Mouse (Mus musculus) intestine, postnatal 0 days (tissue): ENCODE results near the gene Sertad2. TPM values are rescaled to one million over a fixed set of nuclear protein-coding genes. Genes with fewer than 3 reads are reported as not detected.

Experiments used
- ATAC-seq: fragments of 200-750 bp; cut with Nextera tagmentation; 2 replicates; pipeline ENCODE4 v1.8.0; 2017; ENCODE audit warnings: mild to moderate bottlenecking, moderate TSS enrichment, moderate library complexity
- H3K27ac ChIP-seq: fragments of 300-500 bp; sonication (generic); 2 replicates; pipeline ENCODE4 v1.5.1; 2014; ENCODE audit warnings: mild to moderate bottlenecking, low read depth, low read length, moderate library complexity
- H3K27me3 ChIP-seq: fragments of 300-500 bp; sonication (generic); replicated peaks from 2 replicates; pipeline ENCODE4 v1.6.1; 2014; ENCODE audit warnings: low read length, mixed read lengths; ENCODE audit not compliant: control insufficient read depth, insufficient read depth
- H3K36me3 ChIP-seq: fragments of 300-500 bp; sonication (generic); 2 replicates; pipeline ENCODE4 v1.6.1; 2014; ENCODE audit warnings: mild to moderate bottlenecking, moderate library complexity; ENCODE audit not compliant: control insufficient read depth, insufficient read depth
- H3K4me1 ChIP-seq: fragments of 300-500 bp; sonication (generic); replicated peaks from 2 replicates; pipeline ENCODE4 v1.6.1; 2014; ENCODE audit warnings: antibody characterized with exemption, low read length, mixed read lengths; ENCODE audit not compliant: control insufficient read depth, insufficient read depth
- H3K4me2 ChIP-seq: fragments of 300-500 bp; sonication (generic); replicated peaks from 2 replicates; pipeline ENCODE4 v1.6.1; 2014; ENCODE audit warnings: low read depth, mild to moderate bottlenecking, moderate library complexity
- H3K4me3 ChIP-seq: fragments of 300-500 bp; sonication (generic); 2 replicates; pipeline ENCODE4 v1.5.1; 2014; ENCODE audit warnings: low read depth, low read length
- H3K9ac ChIP-seq: fragments of 300-500 bp; sonication (generic); 2 replicates; pipeline ENCODE4 v1.6.1; 2014; ENCODE audit warnings: mild to moderate bottlenecking, low read depth, low read length
- H3K9me3 ChIP-seq: fragments of 300-500 bp; sonication (generic); 2 replicates; pipeline ENCODE4 v1.6.1; 2016; ENCODE audit warnings: mixed run types; ENCODE audit not compliant: control insufficient read depth
- CTCF ChIP-seq: sonication (generic); IDR thresholded peaks from 2 replicates; pipeline ENCODE4 v1.5.1; 2016; ENCODE audit warnings: low read depth, mild to moderate bottlenecking, control low read depth, antibody characterized with exemption, moderate library complexity
- WGBS: fragments of 180-500 bp; shearing (Covaris S2); extraction: QIAGEN DNeasy Blood & Tissue Kit; methylation state at CpG from one replicate; pipeline ENCODE4 v1.1.7; 2014; 5-methylcytosine and 5-hydroxymethylcytosine counted together
- polyA plus RNA-seq: library from polyadenylated mRNA; unstranded; fragments of >200 nt; fragmentation: Nextera tagmentation; extraction: Ambion mirVana; gene quantifications from 2 replicates; pipeline ENCODE4 v1.2.1, GENCODE M21; 2015

Sertad2 gene
- polyA plus RNA-seq, 1 experiment from 2014 or later: 38.2 TPM

DNA sequence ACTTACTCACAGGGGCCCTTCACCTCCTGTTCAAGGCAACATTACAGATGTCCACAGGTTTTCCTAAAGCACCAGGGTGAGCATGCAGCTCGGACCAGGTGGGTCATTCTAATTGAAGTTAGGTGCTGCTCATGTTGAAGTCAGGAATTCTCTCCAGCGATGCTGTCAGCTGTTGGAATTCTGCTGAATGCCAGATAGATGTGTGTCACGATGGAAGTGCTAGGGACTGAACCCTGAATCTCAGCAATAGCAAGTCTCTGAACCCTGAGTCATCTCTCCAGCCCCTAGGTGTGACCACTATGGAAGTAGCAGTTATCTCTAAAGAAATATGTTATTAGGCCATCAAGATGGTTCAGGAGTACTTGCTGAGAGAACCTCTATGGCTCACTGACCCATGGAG, 102.5 kb downstream of the Sertad2 start:
- H3K9ac ChIP-seq: no peak overlapping the region
- TF ChIP-seq CTCF: no peak
- no peak overlapping the region for H3K4me2 ChIP-seq
- no peaks in the 10 kb centered on the region for H3K9me3 ChIP-seq
- 76% methylated on average over 3 of the region's 3 CpGs for whole genome bisulfite sequencing
- ATAC-seq: no peak
- no peak overlapping the region for H3K27ac ChIP-seq
- no peaks in the 10 kb centered on the region for H3K27me3 ChIP-seq
- H3K36me3 ChIP-seq: peaks cover 26% of the 10 kb centered on the region; the same call in 1 of the 2 replicates
- peaks cover 6% of the 10 kb centered on the region for H3K4me1 ChIP-seq
- H3K4me3 ChIP-seq: no peak overlapping the region

DNA sequence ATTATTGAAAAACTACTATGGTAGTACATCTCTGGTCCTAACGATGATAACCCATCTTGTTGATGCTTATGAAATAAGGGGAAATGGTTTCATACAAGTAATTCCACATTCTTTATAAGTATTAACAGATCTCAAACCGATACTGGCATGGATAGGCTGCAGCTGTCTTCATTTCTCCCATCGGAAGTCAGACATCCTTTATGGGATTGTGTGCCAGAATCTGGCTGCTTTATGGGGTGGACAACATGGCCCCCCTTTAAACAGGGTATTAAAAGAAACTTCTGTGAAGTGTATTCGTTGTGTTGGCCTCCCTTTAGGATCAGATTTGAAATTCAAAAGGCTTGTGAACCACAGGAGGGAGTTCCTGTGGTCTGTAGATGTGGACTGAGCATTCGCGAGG, 103.1 kb downstream of the Sertad2 start:
- no peak for ATAC-seq
- Histone ChIP-seq H3K27me3 (no peaks in the 10 kb centered on the region), H3K9me3 (no peaks in the 10 kb centered on the region), H3K36me3 (peaks cover 30% of the 10 kb centered on the region; the same call in 1 of the 2 replicates), H3K4me3 (no peak overlapping the region), H3K27ac (no peak overlapping the region), H3K4me2 (no peak overlapping the region), H3K9ac (no peak overlapping the region), H3K4me1 (peaks cover 4% of the 10 kb centered on the region)
- TF ChIP-seq CTCF: no peak
- WGBS: 78% methylated on average over 6 of the region's 6 CpGs

DNA sequence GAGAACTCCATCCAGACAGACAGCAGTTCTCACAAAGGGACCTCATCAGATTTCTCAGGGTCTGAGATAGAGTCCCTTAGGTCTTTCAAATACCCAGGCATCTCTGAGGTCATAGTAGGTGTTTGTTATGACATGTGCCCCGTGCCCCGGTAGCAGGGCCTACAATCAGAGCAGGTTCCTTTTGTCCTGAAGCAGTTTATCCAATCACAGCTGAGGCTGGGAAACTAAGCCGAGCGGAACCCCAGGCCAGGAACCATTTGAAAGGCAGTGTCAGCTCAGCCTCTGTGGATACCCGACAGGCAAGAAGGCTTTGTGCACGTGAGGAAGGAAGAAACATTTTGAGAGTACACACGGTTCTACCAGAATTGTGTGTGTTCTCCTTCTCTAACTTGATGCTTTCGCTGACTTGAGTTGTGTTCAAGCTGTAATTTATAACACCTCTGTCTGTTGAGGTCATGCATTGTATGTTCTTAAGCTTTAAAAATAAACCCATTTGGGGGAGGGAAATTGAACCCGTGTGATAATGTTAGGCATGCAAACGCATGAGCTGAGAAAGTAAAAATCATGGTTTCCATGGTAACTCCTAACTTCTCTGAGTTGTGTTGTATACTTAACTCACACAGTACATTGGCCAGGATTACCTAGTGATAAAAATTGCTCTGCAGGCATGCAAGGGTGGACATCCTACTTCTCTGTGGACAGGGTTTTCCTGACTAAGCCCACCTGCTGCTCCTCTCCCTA, 104.1 kb downstream of the Sertad2 start:
- Histone ChIP-seq H3K4me2 (no peak overlapping the region), H3K27me3 (no peaks in the 10 kb centered on the region), H3K9ac (no peak overlapping the region), H3K36me3 (peaks cover 30% of the 10 kb centered on the region; the same call in 1 of the 2 replicates), H3K4me1 (peaks cover 4% of the 10 kb centered on the region), H3K4me3 (no peak overlapping the region), H3K27ac (no peak overlapping the region), H3K9me3 (no peaks in the 10 kb centered on the region)
- ATAC-seq: no peak
- WGBS: 55% methylated on average over 10 of the region's 10 CpGs
- no peak for TF ChIP-seq CTCF

DNA sequence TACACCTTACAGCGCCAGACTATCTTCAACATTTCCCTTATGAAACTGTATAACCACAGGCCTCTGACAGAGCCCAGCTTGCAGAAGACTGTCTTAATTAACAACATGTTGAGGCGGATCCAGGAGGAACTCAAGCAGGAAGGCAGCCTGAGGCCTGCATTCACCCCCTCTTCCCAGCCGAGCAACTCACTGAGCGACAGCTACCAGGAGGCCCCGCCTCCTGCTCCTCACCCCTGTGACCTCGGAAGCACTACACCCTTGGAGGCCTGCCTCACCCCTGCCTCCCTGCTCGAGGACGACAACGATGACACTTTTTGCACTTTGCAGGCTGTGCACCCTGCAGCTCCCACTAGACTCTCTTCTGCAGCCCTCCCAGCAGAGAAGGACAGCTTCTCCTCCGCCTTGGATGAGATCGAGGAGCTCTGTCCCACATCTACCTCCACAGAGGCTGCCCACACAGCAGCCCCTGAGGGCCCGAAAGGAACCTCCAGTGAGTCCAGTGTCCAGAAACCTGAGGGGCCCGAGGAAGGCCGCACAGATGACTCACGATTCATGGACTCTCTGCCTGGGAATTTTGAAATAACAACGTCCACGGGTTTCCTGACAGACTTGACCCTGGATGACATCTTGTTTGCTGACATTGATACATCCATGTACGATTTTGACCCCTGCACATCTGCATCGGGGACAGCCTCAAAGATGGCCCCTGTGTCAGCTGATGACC, 105.0 kb downstream of the Sertad2 start:
- no peak for TF ChIP-seq CTCF
- ATAC-seq: no peak
- WGBS: 60% methylated on average over 19 of the region's 19 CpGs
- Histone ChIP-seq H3K27me3 (no peaks in the 10 kb centered on the region), H3K36me3 (peaks cover 30% of the 10 kb centered on the region; the same call in 1 of the 2 replicates), H3K27ac (0 out of 2 replicates have a peak overlapping the region, but pooled peaks have one; percentile 21), H3K4me3 (no peak overlapping the region), H3K4me1 (peaks cover 4% of the 10 kb centered on the region), H3K9ac (no peak overlapping the region), H3K9me3 (no peaks in the 10 kb centered on the region), H3K4me2 (no peak overlapping the region)

DNA sequence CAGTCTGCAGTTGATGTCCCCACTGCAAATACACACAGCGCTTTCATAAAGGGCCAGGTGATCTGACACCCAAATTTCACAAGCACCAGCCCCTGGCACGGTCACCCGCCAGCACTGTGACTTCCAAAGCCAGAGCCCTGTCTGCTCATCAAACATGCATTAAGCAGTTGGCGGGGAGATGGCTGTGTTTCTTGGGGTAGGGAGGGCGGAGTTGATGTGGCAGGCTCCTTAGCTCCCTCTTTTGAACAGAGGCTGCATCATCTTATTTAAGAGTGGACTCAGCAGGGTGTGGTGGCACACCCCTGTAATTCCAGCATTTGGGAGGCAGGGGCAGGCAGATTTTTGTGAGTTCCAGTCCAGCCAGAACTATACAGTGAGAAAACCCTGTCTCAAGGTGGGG, 106.4 kb downstream of the Sertad2 start:
- Histone ChIP-seq H3K27me3 (no peaks in the 10 kb centered on the region), H3K4me2 (no peak overlapping the region), H3K36me3 (peaks cover 36% of the 10 kb centered on the region; the same call in 1 of the 2 replicates), H3K27ac (no peak overlapping the region), H3K9ac (no peak overlapping the region), H3K4me1 (peaks cover 4% of the 10 kb centered on the region), H3K4me3 (no peak overlapping the region), H3K9me3 (no peaks in the 10 kb centered on the region)
- 86% methylated on average over 5 of the region's 5 CpGs for WGBS
- no peak for ATAC-seq
- no peak for TF ChIP-seq CTCF

DNA sequence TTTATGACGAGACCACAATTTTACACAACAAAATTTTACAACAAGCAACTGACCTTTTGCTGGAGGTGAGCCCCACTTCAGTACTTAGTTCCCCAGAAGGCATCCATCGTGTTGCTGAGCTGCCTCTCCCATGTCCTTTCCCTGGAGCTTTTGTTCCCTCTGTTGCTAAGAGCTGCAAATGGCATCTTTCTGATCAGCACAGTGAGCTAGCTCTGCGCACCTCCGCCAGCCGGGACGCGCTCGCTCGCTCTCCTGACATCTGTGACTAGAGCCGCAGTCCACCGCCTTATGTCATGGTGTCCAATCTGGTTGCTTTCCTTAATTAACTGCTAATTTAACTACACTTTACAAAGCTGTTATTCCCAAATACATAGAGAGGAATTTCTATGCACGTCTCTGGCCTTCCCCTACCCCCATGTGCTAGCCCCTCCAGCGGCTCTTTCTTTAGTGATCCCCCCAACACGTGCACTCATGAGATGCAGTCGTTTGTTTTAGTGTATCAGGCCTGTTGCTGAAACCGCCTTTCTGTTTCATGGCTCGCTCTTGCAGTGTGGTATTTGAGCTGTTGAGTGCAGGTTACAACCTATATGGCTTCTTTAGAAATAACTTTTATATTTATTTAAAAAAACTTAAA, 107.1 kb downstream of the Sertad2 start:
- no peak overlapping the region for H3K27ac ChIP-seq
- H3K36me3 ChIP-seq: peaks cover 37% of the 10 kb centered on the region; the same call in 1 of the 2 replicates
- no peak overlapping the region for H3K4me3 ChIP-seq
- H3K27me3 ChIP-seq: no peaks in the 10 kb centered on the region
- no peak overlapping the region for H3K4me2 ChIP-seq
- no peak overlapping the region for H3K9ac ChIP-seq
- no peaks in the 10 kb centered on the region; the same call in 1 of the 2 replicates for H3K4me1 ChIP-seq
- 92% methylated on average over 17 of the region's 17 CpGs for WGBS
- ATAC-seq: no peak
- TF ChIP-seq CTCF: no peak
- H3K9me3 ChIP-seq: no peaks in the 10 kb centered on the region
